Mouse (Mus musculus) E14TG2a.4 (cell line): ENCODE measurements at regions not wholly inside any gene's neighbourhood (a gene's known extent, or its start where the extent isn't known, plus 50 kb on each side); places are given as distances from the start of the nearest gene placed in this dataset.

Experiments
- H3K27me3 ChIP-seq: 2 replicates; pipeline ENCODE4 v1.6.1; 2014; ENCODE audit warnings: low read length, control low read depth; ENCODE audit not compliant: insufficient read depth
- H3K36me3 ChIP-seq: 2 replicates; pipeline ENCODE4 v1.6.1; 2014; ENCODE audit warnings: low read length, control low read depth; ENCODE audit not compliant: insufficient read depth
- H3K4me1 ChIP-seq: replicated peaks from 2 replicates; pipeline ENCODE4 v1.6.1; 2014; ENCODE audit warnings: low read depth, low read length, control low read depth
- H3K4me3 ChIP-seq: replicated peaks from 2 replicates; pipeline ENCODE4 v1.5.1; 2014; ENCODE audit warnings: mild to moderate bottlenecking, low read length
- H3K9me3 ChIP-seq: 2 replicates; pipeline ENCODE4 v1.6.1; 2014; ENCODE audit warnings: low read length, control low read depth
- CTCF ChIP-seq: conservative IDR thresholded peaks from 2 replicates; pipeline ENCODE4 v1.5.1; 2014; ENCODE audit warnings: low read length
- NANOG ChIP-seq: IDR thresholded peaks from 2 replicates; pipeline ENCODE4 v1.6.1; 2014; ENCODE audit warnings: borderline replicate concordance, low read length, mixed read lengths
- POU5F1 ChIP-seq: IDR thresholded peaks from 2 replicates; pipeline ENCODE4 v1.6.1; 2014; ENCODE audit warnings: low read length, borderline replicate concordance

DNA sequence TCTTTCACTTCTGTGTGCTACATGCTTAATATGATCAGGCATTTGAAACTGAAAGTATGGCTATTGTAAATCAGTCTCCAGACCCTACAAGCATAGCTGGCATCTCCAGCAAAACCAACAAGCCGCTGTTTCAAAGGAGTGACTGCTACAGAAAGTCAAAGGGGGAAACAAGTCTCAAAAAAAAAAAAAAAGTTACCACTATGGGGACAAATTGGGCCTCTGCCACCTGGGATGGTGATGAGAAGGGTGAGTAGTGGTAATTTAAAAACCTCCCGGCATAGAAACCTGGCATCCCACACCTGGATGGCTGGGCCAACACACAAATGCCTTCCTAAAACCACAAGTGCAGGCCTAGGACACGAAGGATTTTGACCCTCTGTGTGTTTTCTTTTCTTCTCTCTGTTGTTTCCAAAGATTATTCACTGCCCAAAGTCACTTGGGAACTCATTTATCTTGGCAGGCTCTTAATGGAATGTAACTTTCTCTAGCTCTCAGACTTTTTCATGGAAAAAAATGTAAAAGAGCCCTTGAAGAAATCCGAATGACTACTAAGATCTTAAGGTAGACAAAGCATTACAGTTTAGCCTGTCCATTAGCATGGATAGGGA, 78.9 kb upstream of the Dlg1 start:
- H3K9me3 ChIP-seq: no peaks in the 10 kb centered on the region
- no peak overlapping the region for H3K4me3 ChIP-seq
- no peaks in the 10 kb centered on the region for H3K36me3 ChIP-seq
- no peaks in the 10 kb centered on the region for H3K27me3 ChIP-seq
- TF ChIP-seq CTCF: no peak
- H3K4me1 ChIP-seq: peaks cover 7% of the 10 kb centered on the region

- no peaks in the 10 kb centered on the region for H3K36me3 ChIP-seq
- peaks cover 27% of the 10 kb centered on the region for H3K4me1 ChIP-seq
- TF ChIP-seq CTCF (no peak), POU5F1 (no peak), NANOG (no peak)
- H3K9me3 ChIP-seq: no peaks in the 10 kb centered on the region
- no peak overlapping the region for H3K4me3 ChIP-seq
- 0 out of 2 replicates have a peak, but pooled peaks cover 2% of the 10 kb centered on the region for H3K27me3 ChIP-seq
Measured at GRCm38 (mm10) chr16:31587036-31587435, 76.2 kb upstream of the Dlg1 start.

DNA sequence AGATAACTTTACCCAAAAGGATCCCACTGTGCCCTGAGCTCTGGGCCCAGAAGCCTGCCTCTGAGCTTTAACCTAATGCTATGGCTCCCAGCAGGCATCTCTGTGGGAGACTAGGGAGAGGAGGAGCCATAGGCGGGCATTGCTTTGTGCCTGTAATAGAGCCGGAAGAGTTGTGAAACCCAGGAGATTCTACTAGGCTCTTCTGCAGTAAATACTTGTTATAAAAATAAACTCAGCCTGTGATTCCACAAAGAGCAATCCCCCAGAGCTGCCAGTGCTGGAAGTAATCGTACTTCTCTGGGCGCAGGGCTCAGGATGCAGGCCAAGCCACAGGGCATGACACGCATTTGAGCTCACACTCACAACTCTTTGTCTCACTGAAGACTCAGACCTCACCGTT, 73.7 kb upstream of the Dlg1 start:
- H3K9me3 ChIP-seq: peaks cover 8% of the 10 kb centered on the region
- no peak overlapping the region for H3K4me3 ChIP-seq
- peaks cover 38% of the 10 kb centered on the region for H3K4me1 ChIP-seq
- TF ChIP-seq NANOG (no peak), POU5F1 (no peak), CTCF (no peak)
- H3K27me3 ChIP-seq: 0 out of 2 replicates have a peak, but pooled peaks cover 2% of the 10 kb centered on the region
- no peaks in the 10 kb centered on the region for H3K36me3 ChIP-seq

DNA sequence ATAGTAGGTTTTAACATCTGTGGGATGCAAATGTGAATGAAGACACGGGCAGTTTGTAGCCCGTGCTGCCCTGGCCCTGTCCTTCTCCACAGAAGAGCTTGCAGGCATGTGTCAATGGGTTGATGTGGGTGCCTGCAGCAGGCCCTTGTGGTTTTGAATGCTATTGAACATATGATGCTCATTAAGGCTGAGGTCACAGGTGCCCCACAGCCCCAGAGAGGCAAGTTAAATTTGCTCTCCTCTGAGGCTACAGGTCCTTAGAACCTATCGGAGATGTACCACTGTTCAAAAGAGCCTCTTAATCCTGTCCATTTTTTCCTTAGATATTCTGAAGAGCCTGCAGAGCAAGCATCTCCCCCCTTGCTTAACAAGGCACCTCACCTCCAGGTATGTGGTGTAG, 71.7 kb upstream of the Dlg1 start:
- H3K27me3 ChIP-seq: 0 out of 2 replicates have a peak, but pooled peaks cover 2% of the 10 kb centered on the region
- H3K4me3 ChIP-seq: no peak overlapping the region
- H3K4me1 ChIP-seq: peaks cover 38% of the 10 kb centered on the region
- H3K36me3 ChIP-seq: no peaks in the 10 kb centered on the region
- TF ChIP-seq POU5F1: no peak
- no peak for TF ChIP-seq CTCF
- TF ChIP-seq NANOG: no peak
- H3K9me3 ChIP-seq: peaks cover 8% of the 10 kb centered on the region

- peaks cover 8% of the 10 kb centered on the region for H3K9me3 ChIP-seq
- no peaks in the 10 kb centered on the region for H3K36me3 ChIP-seq
- H3K4me3 ChIP-seq: no peak overlapping the region
- peaks cover 38% of the 10 kb centered on the region for H3K4me1 ChIP-seq
- TF ChIP-seq CTCF (no peak), POU5F1 (no peak), NANOG (no peak)
- 0 out of 2 replicates have a peak, but pooled peaks cover 2% of the 10 kb centered on the region for H3K27me3 ChIP-seq
Measured at GRCm38 (mm10) chr16:31592014-31592871, 71.0 kb upstream of the Dlg1 start.

GRCm38 (mm10) chr16:31592973-31593683, 70.1 kb upstream of the Dlg1 start:
- H3K4me1 ChIP-seq: peaks cover 38% of the 10 kb centered on the region
- TF ChIP-seq CTCF (no peak), NANOG (no peak), POU5F1 (no peak)
- H3K4me3 ChIP-seq: no peak overlapping the region
- peaks cover 8% of the 10 kb centered on the region for H3K9me3 ChIP-seq
- H3K36me3 ChIP-seq: no peaks in the 10 kb centered on the region
- 0 out of 2 replicates have a peak, but pooled peaks cover 2% of the 10 kb centered on the region for H3K27me3 ChIP-seq

GRCm38 (mm10) chr16:31597965-31598364, 65.3 kb upstream of the Dlg1 start:
- Histone ChIP-seq H3K4me3 (no peak overlapping the region), H3K36me3 (no peaks in the 10 kb centered on the region), H3K4me1 (0 out of 2 replicates have a peak, but pooled peaks cover 4% of the 10 kb centered on the region), H3K9me3 (peaks cover 8% of the 10 kb centered on the region), H3K27me3 (peaks cover 15% of the 10 kb centered on the region; the same call in 1 of the 2 replicates)
- TF ChIP-seq NANOG (no peak), POU5F1 (no peak), CTCF (no peak)

DNA sequence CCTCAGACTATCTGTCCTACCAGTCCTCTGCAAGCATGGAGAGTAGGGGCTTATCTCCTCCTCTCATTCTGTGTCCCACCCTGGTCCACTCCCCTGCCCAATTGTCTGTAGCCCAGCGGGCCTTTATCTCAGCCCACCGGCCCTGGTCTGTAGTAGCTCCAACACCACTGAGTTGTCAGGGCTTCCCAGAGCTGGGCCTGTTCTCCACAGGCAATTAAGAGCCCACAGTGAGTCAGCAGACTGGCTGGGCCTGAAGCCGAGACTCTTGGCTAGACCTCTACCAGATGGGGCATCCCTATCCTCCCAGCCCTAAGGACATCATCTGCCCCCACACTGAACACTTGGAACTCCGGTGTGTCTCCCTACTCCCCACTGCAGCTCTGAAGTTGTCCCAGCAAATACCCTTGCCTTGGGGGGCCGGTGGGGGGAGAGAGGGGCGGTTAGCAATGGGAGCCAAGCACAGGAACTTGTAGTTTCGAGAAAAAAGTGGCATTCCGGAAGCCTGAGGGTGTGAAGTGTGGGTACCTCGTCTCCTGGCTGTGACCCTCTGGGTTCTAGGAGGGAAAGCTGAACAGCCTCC, 64.7 kb upstream of the Dlg1 start:
- Histone ChIP-seq H3K4me1 (no peaks in the 10 kb centered on the region), H3K4me3 (no peak overlapping the region), H3K9me3 (peaks cover 8% of the 10 kb centered on the region), H3K27me3 (peaks cover 15% of the 10 kb centered on the region; the same call in 1 of the 2 replicates), H3K36me3 (no peaks in the 10 kb centered on the region)
- TF ChIP-seq NANOG (no peak), POU5F1 (no peak), CTCF (no peak)
